Mouse (Mus musculus) subcutaneous adipose tissue, adult 2 months (tissue): ENCODE data around the gene Alox5ap. TPM values are rescaled to one million over a fixed set of nuclear protein-coding genes. Genes with fewer than 3 reads are reported as not detected.

Experiments used
- polyA plus RNA-seq: library from polyadenylated mRNA; depleted of rRNA; stranded (reverse); fragments of >200 nt; gene quantifications from 2 replicates; pipeline ENCODE4 v1.2.3, GENCODE M21; 2012; ENCODE audit warnings: low replicate concordance; rRNA removed

The Alox5ap gene
- polyA plus RNA-seq: 48.9 and 107 TPM in 2 replicates

GRCm38 (mm10) chr5:149264405-149264804 is at the start of gene Alox5ap:
Gene Alox5ap, plus strand, starts transcription at chr5:149264767.

Other genes starting within 250 kb of the Alox5ap start
- gene Uspl1, start 80.4 kb upstream of the Alox5ap start, polyA plus RNA-seq: 9.3 and 16.4 TPM in 2 replicates
- 24.3 and 44.9 TPM in 2 replicates for gene Hmgb1, start 80.3 kb upstream of the Alox5ap start, polyA plus RNA-seq
- gene Medag, start 147.0 kb downstream of the Alox5ap start, polyA plus RNA-seq: 20.3 and 24.5 TPM in 2 replicates
- gene Tex26, start 174.9 kb downstream of the Alox5ap start, polyA plus RNA-seq: 0.37 TPM in 1 of 2 replicates, not detected in the other